32 mouse cellular contexts compared by ENCODE assay signal in the genomic region with DNA sequence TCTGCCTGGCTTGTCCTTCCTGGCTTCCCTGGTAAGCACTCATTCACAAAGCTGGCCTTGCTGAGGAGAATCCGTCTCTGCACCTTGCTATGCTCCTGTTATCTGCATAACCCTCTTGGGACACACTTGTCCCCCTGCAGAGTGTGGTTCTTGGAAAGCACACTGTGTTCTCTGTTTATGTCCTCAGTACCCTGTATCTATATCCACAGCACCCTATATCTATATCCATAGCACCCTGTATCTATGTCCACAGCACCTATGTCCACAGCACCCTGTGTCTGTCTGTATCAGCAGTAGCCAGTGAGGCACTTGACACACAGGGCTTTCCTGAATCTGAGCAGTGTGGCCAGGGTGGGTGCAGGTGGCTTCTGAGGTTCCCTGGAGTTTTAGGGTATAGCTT. TPM values are rescaled to one million over a fixed set of nuclear protein-coding genes. Genes with fewer than 3 reads are reported as not detected.
DNase-seq lines count a peak whose midpoint lies in the region; ATAC-seq lines count a peak whose summit lies in the region.
"Had no signal": no experiment of that assay in that cellular context is flagged by ENCODE, and none has a peak within 500 bp of the region (broad histone marks: within the 10 kb centered on the region; RNA-seq: fewer than 3 reads in every experiment).

No protein-coding gene starts in this region.

- 0 out of 2 replicates have a peak, but pooled peaks cover 6% of the 10 kb centered on the region for H3K4me1 ChIP-seq in liver, embryonic 13.5 days (replicated peaks)
- H3K4me1 ChIP-seq in liver, embryonic 16.5 days (ENCODE audit: control insufficient read depth, low read depth, low read length) = no peaks in the 10 kb centered on the region
- no peaks in the 10 kb centered on the region for H3K4me1 ChIP-seq in forebrain, embryonic 15.5 days
- H3K4me1 ChIP-seq: embryonic facial prominence, embryonic 13.5 days; forebrain, embryonic 12.5 days; heart, embryonic 12.5 days; heart, embryonic 15.5 days; hindbrain, embryonic 10.5 days; hindbrain, embryonic 13.5 days; intestine, embryonic 15.5 days had no signal

- H3K4me3 ChIP-seq in liver, embryonic 13.5 days (replicated peaks) = no peak overlapping the region
- no peak overlapping the region for H3K4me3 ChIP-seq in liver, embryonic 16.5 days (ENCODE audit: low read depth, low read length)
- no peak overlapping the region for H3K4me3 ChIP-seq in forebrain, embryonic 15.5 days
- H3K4me3 ChIP-seq: embryonic facial prominence, embryonic 10.5 days; embryonic facial prominence, embryonic 13.5 days; erythroblast, embryonic 14.5 days; forebrain, embryonic 12.5 days; heart, embryonic 12.5 days; heart, embryonic 15.5 days; hindbrain, embryonic 10.5 days; hindbrain, embryonic 13.5 days; intestine, embryonic 15.5 days had no signal

- no peak overlapping the region for H3K27ac ChIP-seq in liver, embryonic 13.5 days
- H3K27ac ChIP-seq in liver, embryonic 16.5 days (ENCODE audit: low read length) = no peak overlapping the region
- no peak overlapping the region for H3K27ac ChIP-seq in forebrain, embryonic 15.5 days (replicated peaks)
- H3K27ac ChIP-seq: embryonic facial prominence, embryonic 10.5 days; embryonic facial prominence, embryonic 13.5 days; forebrain, embryonic 12.5 days; heart, embryonic 15.5 days; hindbrain, embryonic 10.5 days; hindbrain, embryonic 13.5 days; intestine, embryonic 15.5 days had no signal

- WGBS in liver, embryonic 13.5 days (ENCODE audit: insufficient replicate concordance) = 52% methylated on average over 1 of the region's 1 CpGs
- WGBS in liver, embryonic 16.5 days (ENCODE audit: insufficient replicate concordance) = 59% methylated on average over 1 of the region's 1 CpGs
- WGBS in forebrain, embryonic 15.5 days = 88% methylated on average over 1 of the region's 1 CpGs

- H3K9ac ChIP-seq in liver, embryonic 13.5 days = no peak overlapping the region
- H3K9ac ChIP-seq in liver, embryonic 16.5 days (ENCODE audit: low read depth, low read length) = no peak overlapping the region
- no peak overlapping the region for H3K9ac ChIP-seq in forebrain, embryonic 15.5 days (replicated peaks)
- H3K9ac ChIP-seq: embryonic facial prominence, embryonic 13.5 days; forebrain, embryonic 12.5 days; heart, embryonic 12.5 days; heart, embryonic 15.5 days; hindbrain, embryonic 13.5 days; intestine, embryonic 15.5 days had no signal

- no peak overlapping the region for H3K4me2 ChIP-seq in liver, embryonic 13.5 days
- no peak overlapping the region for H3K4me2 ChIP-seq in liver, embryonic 16.5 days (ENCODE audit: low read depth, low read length)
- no peak overlapping the region for H3K4me2 ChIP-seq in forebrain, embryonic 15.5 days (replicated peaks)
- H3K4me2 ChIP-seq: embryonic facial prominence, embryonic 13.5 days; forebrain, embryonic 12.5 days; heart, embryonic 12.5 days; heart, embryonic 15.5 days; hindbrain, embryonic 13.5 days; intestine, embryonic 15.5 days had no signal

- no peaks in the 10 kb centered on the region for H3K27me3 ChIP-seq in liver, embryonic 13.5 days
- H3K27me3 ChIP-seq in liver, embryonic 16.5 days (ENCODE audit: control insufficient read depth, insufficient read depth, low read depth, low read length) = no peaks in the 10 kb centered on the region
- no peaks in the 10 kb centered on the region for H3K27me3 ChIP-seq in forebrain, embryonic 15.5 days
- H3K27me3 ChIP-seq: embryonic facial prominence, embryonic 13.5 days; forebrain, embryonic 12.5 days; heart, embryonic 12.5 days; heart, embryonic 15.5 days; hindbrain, embryonic 13.5 days; intestine, embryonic 15.5 days had no signal

- H3K36me3 ChIP-seq in liver, embryonic 13.5 days = peaks cover 22% of the 10 kb centered on the region
- H3K36me3 ChIP-seq in liver, embryonic 16.5 days (ENCODE audit: control insufficient read depth, insufficient read depth) = no peaks in the 10 kb centered on the region
- peaks cover 16% of the 10 kb centered on the region for H3K36me3 ChIP-seq in forebrain, embryonic 15.5 days

- no peaks in the 10 kb centered on the region for H3K9me3 ChIP-seq in liver, embryonic 13.5 days (replicated peaks)
- H3K9me3 ChIP-seq in liver, embryonic 16.5 days (replicated peaks; ENCODE audit: control insufficient read depth, low read length) = no peaks in the 10 kb centered on the region
- no peaks in the 10 kb centered on the region for H3K9me3 ChIP-seq in forebrain, embryonic 15.5 days
- H3K9me3 ChIP-seq: embryonic facial prominence, embryonic 10.5 days; embryonic facial prominence, embryonic 13.5 days; forebrain, embryonic 12.5 days; heart, embryonic 15.5 days; hindbrain, embryonic 10.5 days; hindbrain, embryonic 13.5 days; intestine, embryonic 15.5 days had no signal

- peak; percentile 20 for DNase-seq in c-Kit-positive CD71-positive TER-119-positive erythroid progenitor cells, embryonic 14.5 days (ENCODE audit: low spot score)
- no peak for DNase-seq in liver, embryonic 13.5 days
- no peak for DNase-seq in cerebellum, postnatal 25 days
- DNase-seq in heart, adult 9 months (ENCODE audit: low spot score in 2 of 2) = no peak
- DNase-seq: adrenal gland, adult 2 months; adrenal gland, postnatal 14 days; cerebellum, adult 18-20 months; cerebellum, adult 9-10 months; cerebellum, postnatal 14 days; embryo, embryonic 11 days; gastrocnemius, postnatal 10 days; heart, adult 11 months; heart, postnatal 10 days; heart, postnatal 36 days had no signal

- ATAC-seq in liver, embryonic 13.5 days (ENCODE audit: low read depth) = peak; percentile 66
- peak; percentile 55 for ATAC-seq in liver, embryonic 16.5 days (ENCODE audit: low read depth)
- peak; percentile 37; the same call in 1 of the 2 replicates for ATAC-seq in megakaryocyte-erythroid progenitor cell, adult 5-6 weeks (replicated peaks; ENCODE audit: low FRiP score, low TSS enrichment, poor library complexity, severe bottlenecking)
- no peak for ATAC-seq in forebrain, embryonic 15.5 days (replicated peaks)
- ATAC-seq: CD4-positive, CD25-positive, alpha-beta regulatory T cell, adult 4 months; forebrain, embryonic 16.5 days; hindbrain, embryonic 16.5 days; intestine, embryonic 15.5 days had no signal

RNA-seq across cellular contexts. Expression of gene Cops7b, which starts 28.2 kb away (rescaled TPM):
- 16.7 and 18.5 TPM in 2 replicates for polyA plus RNA-seq in liver, embryonic 13.5 days (2015; fragmentation: Nextera tagmentation; extraction: Ambion mirVana)
- 11.6 and 11.8 TPM in 2 replicates for polyA plus RNA-seq in liver, embryonic 16.5 days (2015; fragmentation: Nextera tagmentation; extraction: Ambion mirVana)
- total RNA-seq in megakaryocyte-erythroid progenitor cell, adult 5-6 weeks (2014; fragmentation: Nextera tagmentation) = 21.2 and 25.6 TPM in 2 replicates
- total RNA-seq in megakaryocyte-erythroid progenitor cell, adult 5-6 weeks (2017) = 17.2 and 19.1 TPM in 2 replicates
- 62.9 and 63.4 TPM in 2 replicates for polyA plus RNA-seq in forebrain, embryonic 15.5 days (2015; fragmentation: Nextera tagmentation; extraction: Ambion mirVana)

RNA-seq across cellular contexts. Expression of gene Pde6d, which starts 28.5 kb away (rescaled TPM):
- polyA plus RNA-seq in liver, embryonic 13.5 days (2015; fragmentation: Nextera tagmentation; extraction: Ambion mirVana) = 31.5 and 35.7 TPM in 2 replicates
- polyA plus RNA-seq in liver, embryonic 16.5 days (2015; fragmentation: Nextera tagmentation; extraction: Ambion mirVana) = 20.2 and 21.7 TPM in 2 replicates
- total RNA-seq in megakaryocyte-erythroid progenitor cell, adult 5-6 weeks (2014; fragmentation: Nextera tagmentation) = 36.5 and 52.7 TPM in 2 replicates
- 13.2 TPM in 2 replicates for total RNA-seq in megakaryocyte-erythroid progenitor cell, adult 5-6 weeks (2017)
- 99.0 and 103 TPM in 2 replicates for polyA plus RNA-seq in forebrain, embryonic 15.5 days (2015; fragmentation: Nextera tagmentation; extraction: Ambion mirVana)

RNA-seq across cellular contexts. Expression of gene Nppc, which starts 59.4 kb away (rescaled TPM):
- not detected in 2 replicates for polyA plus RNA-seq in liver, embryonic 13.5 days (2015; fragmentation: Nextera tagmentation; extraction: Ambion mirVana)
- polyA plus RNA-seq in liver, embryonic 16.5 days (2015; fragmentation: Nextera tagmentation; extraction: Ambion mirVana) = not detected in 2 replicates
- total RNA-seq in megakaryocyte-erythroid progenitor cell, adult 5-6 weeks (2014; fragmentation: Nextera tagmentation) = not detected in 2 replicates
- 0.70 and 0.80 TPM in 2 replicates for total RNA-seq in megakaryocyte-erythroid progenitor cell, adult 5-6 weeks (2017)
- 3.9 and 4.8 TPM in 2 replicates for polyA plus RNA-seq in forebrain, embryonic 15.5 days (2015; fragmentation: Nextera tagmentation; extraction: Ambion mirVana)
- total RNA-seq: adrenal gland, postnatal 4 days; MEL had no signal
- polyA plus RNA-seq: C2C12; CD4-positive, CD25-positive, alpha-beta regulatory T cell, adult 4 months; erythroblast, embryonic 14.5 days had no signal
